Mouse (Mus musculus) left cerebral cortex, postnatal 25 days (tissue): ENCODE measurements around the gene Sytl3. TPM values are rescaled to one million over a fixed set of nuclear protein-coding genes. Genes with fewer than 3 reads are reported as not detected.
A peak's percentile ranks its signal among the peaks of the same experiment; 100 is the strongest.
"Not testable (repeated sequence)": the region's sequence is repeated elsewhere in the genome, so short reads cannot be mapped to it uniquely, and the experiment has no call there.

ENCODE experiments used
- DNase-seq, 2 experiments: peaks; one replicate each; pipeline ENCODE4 v3.0.0; 2022; ENCODE audit warnings: low spot score in 2 of 2, mixed read lengths in 1 of 2
- intact Hi-C: fragments of 180-260 bp; cut with DNase I; formaldehyde crosslinking; loops from one replicate; pipeline ENCODE4 v1.15.1; 2025
- total RNA-seq, 2 experiments: library from RNA; stranded (reverse); gene quantifications; 2 replicates each; pipeline ENCODE4 v1.2.3; 2021

The Sytl3 gene
- total RNA-seq, 2 experiments from 2014 or later, result 0.85 TPM; not detected in 1

- DNase-seq, intact Hi-C loops: not testable (repeated sequence)
Observed at GRCm38 (mm10) chr17:6684464-6685287, 25.8 kb downstream of the Sytl3 start.

- intact Hi-C loops, DNase-seq: not testable (repeated sequence)
Observed at GRCm38 (mm10) chr17:6685288-6685818, 26.5 kb downstream of the Sytl3 start.

DNA sequence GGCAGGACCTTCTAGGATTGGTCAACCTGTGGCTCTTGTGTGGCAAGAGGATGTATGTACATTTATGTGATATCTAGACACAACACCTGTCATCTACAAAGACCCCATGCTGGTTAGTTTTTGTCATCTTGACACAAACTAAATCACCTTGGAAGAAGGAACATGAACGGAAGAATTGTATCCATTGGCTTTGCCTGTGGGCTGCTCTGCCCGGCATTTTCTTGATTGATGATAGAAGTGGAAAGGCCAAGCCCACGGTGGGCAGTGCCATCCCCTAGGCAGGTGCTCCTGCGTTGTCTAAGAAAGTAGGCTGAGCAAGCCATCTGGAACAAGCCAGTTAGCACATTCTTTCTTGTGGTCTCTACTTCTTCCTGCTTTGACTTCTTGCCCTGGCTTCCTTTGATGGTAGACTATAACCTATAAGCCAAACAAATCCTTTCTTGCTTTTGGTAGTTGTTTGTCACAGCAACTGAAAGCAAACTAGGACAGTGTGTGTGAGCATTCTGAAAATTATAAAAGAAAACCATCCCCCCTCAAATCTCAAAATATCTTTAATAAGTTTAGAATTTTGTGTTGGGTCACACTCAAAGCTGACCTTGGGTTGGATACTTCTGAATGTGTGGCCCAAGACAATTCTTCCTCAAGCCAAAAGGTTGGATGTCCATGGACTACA, 27.5 kb downstream of the Sytl3 start:
- intact Hi-C loops, DNase-seq: not testable (repeated sequence)

DNA sequence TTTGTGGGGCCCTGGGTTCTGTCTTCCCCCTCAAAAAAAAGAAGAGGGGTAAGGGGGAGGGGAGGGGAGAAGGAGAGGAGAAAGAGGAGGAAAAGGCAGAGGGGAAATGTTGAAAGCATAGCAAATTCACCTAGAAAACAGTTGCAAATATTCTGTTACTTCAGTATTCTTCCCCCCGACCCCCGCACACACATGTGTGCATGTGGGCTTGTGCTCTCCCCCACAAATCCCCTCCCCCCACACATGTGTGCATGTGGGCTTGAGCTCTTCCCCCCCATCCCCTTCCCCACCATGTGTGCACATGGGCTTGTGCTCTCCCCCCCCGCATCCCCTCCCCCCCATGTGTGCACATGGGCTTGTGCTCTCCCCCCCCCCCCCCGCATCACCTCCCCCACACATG, 30.5 kb downstream of the Sytl3 start:
- intact Hi-C loops, DNase-seq: not testable (repeated sequence)

DNA sequence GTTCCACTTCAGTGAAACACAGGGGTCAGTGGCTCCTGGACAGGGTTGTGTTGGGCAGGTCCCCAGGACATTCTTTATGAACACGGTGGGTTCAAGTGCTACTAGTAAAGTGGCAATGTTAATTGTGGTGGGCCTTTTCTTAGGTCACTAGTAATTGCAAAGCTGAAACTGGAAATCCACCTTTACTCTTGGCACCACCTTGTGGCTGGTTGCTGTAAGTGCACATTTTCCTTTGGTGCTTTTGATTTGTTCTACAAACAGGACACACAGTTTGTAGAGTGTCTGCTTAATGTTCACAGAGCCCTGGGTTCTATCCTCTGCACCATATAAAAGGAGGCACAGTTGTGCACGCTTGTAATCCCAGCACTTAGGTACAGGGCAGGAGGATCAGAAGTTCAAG, 32.7 kb downstream of the Sytl3 start:
- peak; percentile 93 for DNase-seq
- intact Hi-C loops, result loop anchor here (10.0 kb wide), 1 partner anchor 203 kb away; no protein-coding TSS in a partner anchor

- DNase-seq, result not testable (repeated sequence)
- intact Hi-C loops, result loop anchor here (10.0 kb wide), 1 partner anchor 199 kb away; no protein-coding TSS in a partner anchor
Observed at GRCm38 (mm10) chr17:6695712-6696111, 36.8 kb downstream of the Sytl3 start.

DNA sequence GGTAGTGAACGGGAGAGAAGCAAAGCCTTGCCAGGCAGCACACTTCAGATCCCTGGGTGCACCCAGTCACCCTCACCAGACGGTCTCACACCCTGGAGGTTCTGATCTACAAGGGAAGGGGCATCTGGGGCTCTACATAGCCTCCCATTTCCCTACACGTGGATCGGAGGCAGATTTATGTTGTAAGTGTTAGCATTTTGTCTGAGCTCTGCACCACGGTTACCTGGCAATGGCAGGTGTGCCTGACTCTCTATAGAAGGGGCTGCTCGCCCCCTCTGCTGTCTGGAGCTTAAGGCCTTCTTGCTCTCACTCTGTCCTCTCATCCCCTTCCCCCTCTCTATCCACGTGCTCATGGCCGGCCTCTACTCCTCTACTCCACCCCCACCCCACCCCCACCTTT, 37.6 kb downstream of the Sytl3 start:
- intact Hi-C loops, result loop anchor here (10.0 kb wide), 1 partner anchor 198 kb away; no protein-coding TSS in a partner anchor
- DNase-seq, result not testable (repeated sequence)

- intact Hi-C loops, result loop anchor here (10.0 kb wide), 1 partner anchor 198 kb away; no protein-coding TSS in a partner anchor
- peak; percentile 68 to 70 for DNase-seq
Observed at GRCm38 (mm10) chr17:6697224-6697775, 38.4 kb downstream of the Sytl3 start.

DNA sequence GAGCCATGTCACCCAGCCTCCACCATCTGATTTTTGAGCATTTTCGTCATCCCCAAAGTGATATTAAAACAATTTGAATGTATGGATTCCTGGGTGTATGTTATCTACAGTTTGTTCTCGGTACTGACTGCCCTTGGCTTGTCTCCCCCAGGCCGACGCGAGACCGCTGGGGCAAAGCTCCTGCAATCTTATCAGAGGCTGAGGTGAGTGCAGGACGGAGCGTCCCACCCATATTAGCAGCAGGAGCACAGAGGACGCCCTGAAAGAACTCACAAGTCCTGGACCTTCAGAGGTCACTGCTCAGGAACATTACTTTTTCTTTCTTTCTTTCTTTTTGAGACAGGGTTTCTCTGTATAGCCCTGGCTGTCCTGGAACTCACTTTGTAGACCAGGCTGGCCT, 40.6 kb downstream of the Sytl3 start:
- intact Hi-C loops, result loop anchor here (10.0 kb wide), 1 partner anchor 195 kb away; no protein-coding TSS in a partner anchor
- not testable (repeated sequence) for DNase-seq

DNA sequence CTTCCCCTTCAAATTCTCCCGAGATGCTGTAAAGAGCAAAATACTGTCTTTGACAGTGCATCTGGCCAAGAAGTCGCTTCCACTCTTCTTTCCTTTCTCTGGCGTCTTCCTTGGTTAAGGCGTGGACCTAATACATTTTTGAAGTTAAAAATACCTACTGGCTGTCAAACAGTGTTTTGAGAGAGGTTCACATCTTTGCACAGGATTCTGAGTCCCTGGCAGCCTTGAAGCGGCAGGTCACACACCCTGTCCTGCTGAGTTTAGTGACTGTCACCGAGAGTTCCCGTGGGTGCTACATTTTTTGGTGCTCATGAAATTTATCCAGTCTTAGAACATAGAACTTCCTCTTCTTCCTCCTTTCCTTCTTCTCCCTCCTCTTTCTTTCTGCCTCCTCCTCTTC, 41.2 kb downstream of the Sytl3 start:
- DNase-seq, intact Hi-C loops: not testable (repeated sequence)

DNA sequence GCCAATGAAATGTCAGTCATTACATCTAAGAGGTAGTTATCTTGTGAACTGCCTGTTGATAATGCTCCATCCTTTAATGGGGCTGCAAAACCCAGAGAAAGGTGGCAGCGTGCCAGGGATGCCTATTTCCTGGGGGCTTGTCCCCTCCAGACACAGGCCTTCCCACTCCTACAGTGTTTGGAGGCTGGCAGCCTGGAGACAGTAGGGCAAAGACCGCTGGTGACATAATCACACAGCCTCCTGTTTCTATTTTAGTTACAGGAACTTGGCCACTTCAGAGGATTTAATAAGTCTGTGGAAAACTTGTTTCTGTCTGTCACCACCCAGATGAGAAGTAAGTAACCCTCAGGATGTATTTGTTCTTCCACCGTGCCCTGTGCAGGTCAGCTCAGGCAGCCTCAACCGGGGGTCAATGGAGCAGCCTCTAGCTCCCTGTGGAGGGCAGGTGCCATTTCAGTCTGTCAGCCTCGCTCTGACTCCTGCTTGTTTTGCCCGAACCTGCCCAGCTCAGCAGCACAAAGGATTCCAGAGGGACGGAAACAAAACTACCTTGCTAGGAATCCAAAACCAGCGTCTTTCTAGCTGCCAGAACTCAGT, 43.8 kb downstream of the Sytl3 start:
- DNase-seq, intact Hi-C loops: not testable (repeated sequence)

GRCm38 (mm10) chr17:6703381-6704270, 44.7 kb downstream of the Sytl3 start:
- DNase-seq, intact Hi-C loops: not testable (repeated sequence)

- DNase-seq, intact Hi-C loops: not testable (repeated sequence)
Observed at GRCm38 (mm10) chr17:6706448-6706847, 47.6 kb downstream of the Sytl3 start.

- DNase-seq, intact Hi-C loops: not testable (repeated sequence)
Observed at GRCm38 (mm10) chr17:6707422-6707821, 48.5 kb downstream of the Sytl3 start.

GRCm38 (mm10) chr17:6708194-6708593, 49.3 kb downstream of the Sytl3 start:
- intact Hi-C loops, DNase-seq: not testable (repeated sequence)

- intact Hi-C loops, DNase-seq: not testable (repeated sequence)
Observed at GRCm38 (mm10) chr17:6713483-6713882, 54.6 kb downstream of the Sytl3 start.

GRCm38 (mm10) chr17:6713944-6714343, 55.1 kb downstream of the Sytl3 start:
- DNase-seq, intact Hi-C loops: not testable (repeated sequence)

- intact Hi-C loops, result no loop called here
- no peak for DNase-seq
Observed at GRCm38 (mm10) chr17:6727996-6728610, 69.2 kb downstream of the Sytl3 start.
